Mouse (Mus musculus): ENCODE measurements around the gene Plekhm2.

DNA sequence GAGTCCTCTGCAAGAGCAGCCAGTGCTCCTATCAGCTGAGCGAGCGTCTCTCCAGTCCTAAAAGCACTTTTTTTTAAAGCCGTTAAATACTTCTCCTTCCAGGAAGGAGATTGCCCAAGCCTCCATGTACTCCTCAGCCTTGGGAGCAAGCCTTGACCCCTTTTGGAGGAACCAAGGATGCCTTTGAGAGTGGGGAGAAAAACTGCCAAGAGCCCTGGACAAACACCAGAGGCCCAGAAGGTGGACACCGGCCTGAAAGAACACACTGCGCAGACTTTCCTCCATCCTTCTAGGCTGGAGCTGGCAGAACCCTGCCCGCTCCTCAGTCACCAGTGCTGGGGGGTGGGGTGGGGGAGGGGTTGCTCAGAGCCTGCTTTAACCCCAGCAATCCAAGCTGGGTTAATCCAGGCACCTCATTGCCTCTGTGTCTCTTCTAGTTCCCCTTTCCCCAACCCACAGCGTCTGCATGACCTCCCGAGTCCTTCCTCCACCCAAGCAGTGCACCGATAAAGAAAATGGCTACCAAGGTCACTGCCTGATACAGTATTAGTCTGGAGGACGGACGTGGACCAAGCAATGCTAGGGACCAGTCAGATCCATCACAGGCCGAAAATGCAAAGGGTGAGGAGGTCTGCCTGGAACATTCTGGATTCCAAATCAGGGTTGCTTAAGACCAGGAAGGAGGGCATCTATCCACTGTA lies 8.6 kb downstream of the Plekhm2 start:
- TF ChIP-seq CTCF (IDR thresholded peaks at IDR 0.05; ENCODE audit: control insufficient read depth, insufficient read depth, low read length) (no peak), POLR2A (IDR thresholded peaks at IDR 0.05; ENCODE audit: borderline replicate concordance, control insufficient read depth, low read depth, low read length) (no peak)
